Mouse (Mus musculus): Measurements from ENCODE around the gene Ralgapa2. TPM values are rescaled to one million over a fixed set of nuclear protein-coding genes. Genes with fewer than 3 reads are reported as not detected.

Ralgapa2 gene
- total and polyA plus RNA-seq, 3 experiments = 5.6 to 10.3 (median 8.9) TPM

- Histone ChIP-seq H3K36me3 (replicated peaks in 1 of 2; ENCODE audit: control insufficient read depth in 1 of 2, insufficient read depth in 1 of 2, low read length in 1 of 2) (peaks cover 0 to 28% of the 10 kb centered on the region in 2 experiments), H3K4me2 (ENCODE audit: insufficient read depth, low read depth, poor library complexity, severe bottlenecking) (peak overlapping the region; percentile 26; the same call in 1 of the 2 replicates), H3K9ac (ENCODE audit: insufficient read depth, low read depth) (no peak overlapping the region), H3K79me2 (replicated peaks; ENCODE audit: control insufficient read depth, extremely low read depth, insufficient read depth, poor library complexity, severe bottlenecking) (no peaks in the 10 kb centered on the region), H3K4me1 (ENCODE audit: control insufficient read depth in 1 of 2, insufficient read depth in 2 of 2) (peaks cover 0 to 38% of the 10 kb centered on the region in 2 experiments; a peak in 2 of 4 replicates), H3K27me3 (replicated peaks) (no peaks in the 10 kb centered on the region), H3K9me3 (replicated peaks; ENCODE audit: low read length) (no peaks in the 10 kb centered on the region), H3K27ac (ENCODE audit: insufficient read depth, low read depth) (no peak overlapping the region), H3K4me3 (replicated peaks in 1 of 3; ENCODE audit: low read depth in 2 of 3, low read length in 2 of 3, poor library complexity in 1 of 3) (peak overlapping the region in 1 of 3 experiments; percentile 44)
- TF ChIP-seq NELFE (IDR thresholded peaks at IDR 0.05; ENCODE audit: low read depth, low read length) (no peak), MAZ (IDR thresholded peaks at IDR 0.05; ENCODE audit: low read depth, low read length) (no peak), IRF4 (IDR thresholded peaks at IDR 0.05; ENCODE audit: low read depth, low read length) (peak; percentile 72), ETS1 (conservative IDR thresholded peaks at IDR 0.05; ENCODE audit: low read depth, low read length) (peak; percentile 14; the same call in 1 of the 2 replicates), ELF1 (IDR thresholded peaks at IDR 0.05; ENCODE audit: low read depth, low read length) (peak; percentile 69), EP300 (IDR thresholded peaks at IDR 0.05; ENCODE audit: low read length) (peak; percentile 47)
- dilution Hi-C loops (cut with MboI; ENCODE audit: extremely low pct_ligation_motif_present, extremely low pct_unique_long_range_greater_than_20kb, low sequenced_read_pairs) = no loop called here
- peak; percentile 31 for DNase-seq (ENCODE audit: extremely low read depth)
- in situ Hi-C loops (cut with MboI; ENCODE audit: low pct_ligation_motif_present, low pct_unique_long_range_greater_than_20kb, low sequenced_read_pairs) = no loop called here
Measured at GRCm38 (mm10) chr2:146407078-146407477, 105.1 kb downstream of the Ralgapa2 start.

DNA sequence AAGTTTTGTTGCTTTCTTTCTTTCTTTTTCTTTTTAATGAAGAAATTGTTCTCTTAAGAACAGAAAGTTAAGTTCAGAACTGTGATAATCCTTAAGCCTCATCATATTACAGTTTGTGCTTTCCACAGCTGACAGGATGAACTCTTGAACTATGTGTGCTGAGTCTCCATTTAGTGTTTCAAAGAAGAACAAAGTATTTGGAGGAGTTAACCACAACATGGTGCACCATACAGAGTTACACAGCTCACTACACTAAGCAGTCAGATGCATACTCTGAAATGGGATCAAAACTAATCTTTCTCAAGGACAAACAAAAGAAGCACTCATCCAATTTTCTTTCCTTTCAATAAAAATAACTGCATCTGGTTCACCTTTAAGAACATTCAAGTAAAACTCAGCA is 110.6 kb downstream of the Ralgapa2 start:
- in situ Hi-C loops (cut with MboI; ENCODE audit: low pct_ligation_motif_present, low pct_unique_long_range_greater_than_20kb, low sequenced_read_pairs) = no loop called here
- no peaks in the 10 kb centered on the region for H3K27me3 ChIP-seq (replicated peaks)
- peaks cover 7 to 67% of the 10 kb centered on the region in 2 experiments; a peak in 3 of 4 replicates for H3K4me1 ChIP-seq (ENCODE audit: control insufficient read depth in 1 of 2, insufficient read depth in 2 of 2)
- DNase-seq (ENCODE audit: extremely low read depth) = no peak
- no peak for TF ChIP-seq MYC (IDR thresholded peaks at IDR 0.05; ENCODE audit: low read depth, low read length)
- TF ChIP-seq CHD2 (IDR thresholded peaks at IDR 0.05; ENCODE audit: low read length) = no peak
- TF ChIP-seq MAX (IDR thresholded peaks at IDR 0.05; ENCODE audit: low read length) = no peak
- no peak for TF ChIP-seq USF1 (IDR thresholded peaks at IDR 0.05; ENCODE audit: low read depth, low read length)
- TF ChIP-seq IRF4 (IDR thresholded peaks at IDR 0.05; ENCODE audit: low read depth, low read length) = no peak
- TF ChIP-seq EP300 (IDR thresholded peaks at IDR 0.05; ENCODE audit: low read length) = no peak
- TF ChIP-seq USF2 (conservative IDR thresholded peaks at IDR 0.05; ENCODE audit: low read depth, low read length) = no peak
- no peak for TF ChIP-seq TBP (conservative IDR thresholded peaks at IDR 0.05; ENCODE audit: low read depth, low read length)
- TF ChIP-seq E2F4 (IDR thresholded peaks at IDR 0.05; ENCODE audit: insufficient replicate concordance, low read depth, low read length) = no peak
- no peak for TF ChIP-seq SIN3A (IDR thresholded peaks at IDR 0.05; ENCODE audit: low read length)
- TF ChIP-seq GABPA (IDR thresholded peaks at IDR 0.05; ENCODE audit: insufficient replicate concordance, low read depth, low read length) = no peak
- no peak for TF ChIP-seq MAFK (IDR thresholded peaks at IDR 0.05; ENCODE audit: insufficient replicate concordance, low read length)
- no peak for TF ChIP-seq JUN (IDR thresholded peaks at IDR 0.05; ENCODE audit: insufficient read depth, low read depth, low read length)
- TF ChIP-seq SMC3 (IDR thresholded peaks at IDR 0.05; ENCODE audit: low read depth, low read length) = no peak
- TF ChIP-seq MAZ (IDR thresholded peaks at IDR 0.05; ENCODE audit: low read depth, low read length) = no peak
- no peak for TF ChIP-seq UBTF (IDR thresholded peaks at IDR 0.05; ENCODE audit: low read depth, low read length)
- no peak for TF ChIP-seq RAD21 (IDR thresholded peaks at IDR 0.05; ENCODE audit: low read depth, low read length)
- no peak for TF ChIP-seq ZNF384 (IDR thresholded peaks at IDR 0.05; ENCODE audit: low read depth, low read length)
- dilution Hi-C loops (cut with MboI; ENCODE audit: extremely low pct_ligation_motif_present, extremely low pct_unique_long_range_greater_than_20kb, low sequenced_read_pairs) = no loop called here
- H3K4me3 ChIP-seq (replicated peaks in 1 of 3; ENCODE audit: low read depth in 2 of 3, low read length in 2 of 3, poor library complexity in 1 of 3) = no peak overlapping the region
- no peaks in the 10 kb centered on the region for H3K9me3 ChIP-seq (replicated peaks; ENCODE audit: low read length)
- no peak overlapping the region for H3K9ac ChIP-seq (ENCODE audit: insufficient read depth, low read depth)
- no peak overlapping the region for H3K27ac ChIP-seq (ENCODE audit: insufficient read depth, low read depth)
- no peaks in the 10 kb centered on the region for H3K79me2 ChIP-seq (replicated peaks; ENCODE audit: control insufficient read depth, extremely low read depth, insufficient read depth, poor library complexity, severe bottlenecking)
- peaks cover 0 to 26% of the 10 kb centered on the region in 2 experiments for H3K36me3 ChIP-seq (replicated peaks in 1 of 2; ENCODE audit: control insufficient read depth in 1 of 2, insufficient read depth in 1 of 2, low read length in 1 of 2)
- no peak overlapping the region for H3K4me2 ChIP-seq (ENCODE audit: insufficient read depth, low read depth, poor library complexity, severe bottlenecking)
